Comparison of ENCODE assay signal across 28 mouse cellular contexts in the genomic region with DNA sequence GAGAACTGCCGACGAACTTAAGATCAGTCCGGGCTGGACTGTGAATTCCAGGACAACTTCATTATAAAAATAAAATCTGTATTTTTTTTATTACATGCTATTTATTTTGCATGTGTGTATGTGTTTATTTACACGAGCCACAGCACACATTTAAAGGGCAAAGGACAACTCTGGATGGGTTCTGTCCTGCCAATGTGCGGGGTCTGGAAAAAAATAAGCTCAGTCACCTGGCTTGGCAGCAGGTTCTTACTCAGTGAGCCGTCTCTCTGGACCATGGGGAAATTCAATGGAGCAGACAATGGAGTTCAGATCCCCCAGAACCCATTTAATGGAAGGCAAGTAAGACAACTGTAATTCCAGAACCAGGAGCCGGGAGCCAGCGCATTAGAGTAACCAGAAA. TPM values are rescaled to one million over a fixed set of nuclear protein-coding genes. Genes with fewer than 3 reads are reported as not detected.
DNase-seq lines count a peak whose midpoint lies in the region; ATAC-seq and TF ChIP-seq lines count a peak whose summit lies in the region.
"Had no signal": no experiment of that assay in that cellular context is flagged by ENCODE, and none has a peak within 500 bp of the region (broad histone marks: within the 10 kb centered on the region; RNA-seq: fewer than 3 reads in every experiment).

No protein-coding gene starts in this region.

- no peak for TF ChIP-seq EP300 in liver, postnatal 0 days (IDR thresholded peaks at IDR 0.05; ENCODE audit: low read depth)
- no peak for TF ChIP-seq EP300 in ES-Bruce4 (IDR thresholded peaks at IDR 0.05; ENCODE audit: insufficient read depth, low read depth, low read length)
- no peak for TF ChIP-seq EP300 in liver, embryonic 14.5 days (IDR thresholded peaks at IDR 0.05; ENCODE audit: low read depth)

- H3K27ac ChIP-seq in heart, embryonic 13.5 days (replicated peaks) = no peak overlapping the region
- H3K27ac ChIP-seq in heart, embryonic 11.5 days (ENCODE audit: low read depth, low read length) = no peak overlapping the region
- H3K27ac ChIP-seq in liver, adult 2 months (replicated peaks; ENCODE audit: insufficient read depth, low read depth, low read length) = no peak overlapping the region
- no peak overlapping the region for H3K27ac ChIP-seq in liver, postnatal 0 days (ENCODE audit: low read depth)
- peak overlapping the region; percentile 65; the same call in 1 of the 2 replicates for H3K27ac ChIP-seq in ES-Bruce4 (ENCODE audit: insufficient read depth, low read length)
- H3K27ac ChIP-seq in liver, embryonic 14.5 days = no peak overlapping the region; the same call in 1 of the 2 replicates
- H3K27ac ChIP-seq in hindbrain, postnatal 0 days = no peak overlapping the region
- H3K27ac ChIP-seq: embryonic facial prominence, embryonic 10.5 days; embryonic facial prominence, embryonic 13.5 days; forebrain, embryonic 12.5 days; forebrain, embryonic 15.5 days; heart, embryonic 10.5 days; heart, embryonic 15.5 days; hindbrain, embryonic 10.5 days; hindbrain, embryonic 13.5 days had no signal

- peaks cover 62% of the 10 kb centered on the region for H3K36me3 ChIP-seq in heart, embryonic 13.5 days
- H3K36me3 ChIP-seq in heart, embryonic 11.5 days (ENCODE audit: control insufficient read depth, insufficient read depth, low read length) = peaks cover 26% of the 10 kb centered on the region
- H3K36me3 ChIP-seq in liver, adult 2 months (ENCODE audit: control insufficient read depth, insufficient read depth, low read length) = peaks cover 19% of the 10 kb centered on the region
- H3K36me3 ChIP-seq in liver, postnatal 0 days (replicated peaks; ENCODE audit: insufficient read depth, low read length) = peaks cover 69% of the 10 kb centered on the region
- H3K36me3 ChIP-seq in ES-Bruce4 (ENCODE audit: control insufficient read depth, insufficient read depth, low read length, poor library complexity, severe bottlenecking) = peaks cover 52% of the 10 kb centered on the region
- H3K36me3 ChIP-seq in liver, embryonic 14.5 days (replicated peaks; ENCODE audit: control insufficient read depth, insufficient read depth, low read depth) = peaks cover 77% of the 10 kb centered on the region
- H3K36me3 ChIP-seq in hindbrain, postnatal 0 days (ENCODE audit: insufficient read depth, low read length) = peaks cover 40% of the 10 kb centered on the region

- H3K9me3 ChIP-seq in heart, embryonic 13.5 days = no peaks in the 10 kb centered on the region
- no peaks in the 10 kb centered on the region for H3K9me3 ChIP-seq in heart, embryonic 11.5 days (replicated peaks; ENCODE audit: control insufficient read depth, low read length)
- no peaks in the 10 kb centered on the region for H3K9me3 ChIP-seq in liver, postnatal 0 days (ENCODE audit: low read length)
- no peaks in the 10 kb centered on the region for H3K9me3 ChIP-seq in ES-Bruce4 (replicated peaks; ENCODE audit: control insufficient read depth, insufficient read depth, low read length, poor library complexity, severe bottlenecking)
- no peaks in the 10 kb centered on the region for H3K9me3 ChIP-seq in liver, embryonic 14.5 days (ENCODE audit: control insufficient read depth, low read length)
- no peaks in the 10 kb centered on the region for H3K9me3 ChIP-seq in hindbrain, postnatal 0 days (ENCODE audit: low read length)
- H3K9me3 ChIP-seq: embryonic facial prominence, embryonic 10.5 days; embryonic facial prominence, embryonic 13.5 days; forebrain, embryonic 12.5 days; forebrain, embryonic 15.5 days; heart, embryonic 10.5 days; heart, embryonic 15.5 days; hindbrain, embryonic 10.5 days; hindbrain, embryonic 13.5 days had no signal

- no peak overlapping the region for H3K9ac ChIP-seq in heart, embryonic 13.5 days
- H3K9ac ChIP-seq in heart, embryonic 11.5 days (ENCODE audit: low read depth, low read length) = no peak overlapping the region
- H3K9ac ChIP-seq in liver, adult 2 months (ENCODE audit: low read depth, low read length) = no peak overlapping the region
- no peak overlapping the region for H3K9ac ChIP-seq in liver, postnatal 0 days (replicated peaks)
- H3K9ac ChIP-seq in ES-Bruce4 (ENCODE audit: low read depth, poor library complexity, severe bottlenecking) = peak overlapping the region; percentile 28; the same call in 1 of the 2 replicates
- H3K9ac ChIP-seq in liver, embryonic 14.5 days (replicated peaks) = no peak overlapping the region
- no peak overlapping the region for H3K9ac ChIP-seq in hindbrain, postnatal 0 days (replicated peaks; ENCODE audit: low read length)
- H3K9ac ChIP-seq: embryonic facial prominence, embryonic 13.5 days; forebrain, embryonic 12.5 days; forebrain, embryonic 15.5 days; heart, embryonic 15.5 days; hindbrain, embryonic 13.5 days had no signal

- no peak for TF ChIP-seq CTCF in liver, adult 2 months (IDR thresholded peaks at IDR 0.05; ENCODE audit: low read depth, low read length)
- no peak for TF ChIP-seq CTCF in liver, postnatal 0 days (IDR thresholded peaks at IDR 0.05; ENCODE audit: low read depth)
- TF ChIP-seq CTCF in ES-Bruce4 (IDR thresholded peaks at IDR 0.05; ENCODE audit: low read depth, low read length) = no peak
- TF ChIP-seq CTCF in liver, embryonic 14.5 days (IDR thresholded peaks at IDR 0.05; ENCODE audit: low read depth) = no peak
- no peak for TF ChIP-seq CTCF in hindbrain, postnatal 0 days (IDR thresholded peaks at IDR 0.05; ENCODE audit: low read depth)

- no peak for ATAC-seq in heart, embryonic 13.5 days (ENCODE audit: extremely low read depth, insufficient number of reproducible peaks, low FRiP score, low TSS enrichment)
- ATAC-seq in heart, embryonic 11.5 days (replicated peaks; ENCODE audit: insufficient number of reproducible peaks, low FRiP score, low TSS enrichment) = no peak
- no peak for ATAC-seq in liver, postnatal 0 days
- no peak for ATAC-seq in liver, embryonic 14.5 days (ENCODE audit: insufficient read depth)
- ATAC-seq in hindbrain, postnatal 0 days = no peak
- ATAC-seq: forebrain, embryonic 15.5 days; hindbrain, embryonic 16.5 days had no signal

- H3K79me2 ChIP-seq in liver, adult 2 months (ENCODE audit: control insufficient read depth, insufficient read depth, low read length) = peaks cover 32% of the 10 kb centered on the region

- no peak overlapping the region for H3K4me3 ChIP-seq in heart, embryonic 13.5 days
- H3K4me3 ChIP-seq in heart, embryonic 11.5 days (ENCODE audit: low read depth, low read length) = no peak overlapping the region
- no peak overlapping the region for H3K4me3 ChIP-seq in liver, adult 2 months (ENCODE audit: insufficient read depth, low read depth, low read length)
- no peak overlapping the region for H3K4me3 ChIP-seq in liver, postnatal 0 days (ENCODE audit: low read depth, low read length)
- H3K4me3 ChIP-seq in ES-Bruce4 (ENCODE audit: low read depth, low read length) = no peak overlapping the region
- no peak overlapping the region for H3K4me3 ChIP-seq in liver, embryonic 14.5 days (ENCODE audit: insufficient read depth in 1 of 2, low read depth in 2 of 2, low read length in 2 of 2)
- no peak overlapping the region for H3K4me3 ChIP-seq in hindbrain, postnatal 0 days (ENCODE audit: low read length)
- H3K4me3 ChIP-seq: embryonic facial prominence, embryonic 10.5 days; embryonic facial prominence, embryonic 13.5 days; erythroblast, embryonic 14.5 days; forebrain, embryonic 12.5 days; forebrain, embryonic 15.5 days; heart, embryonic 10.5 days; heart, embryonic 15.5 days; hindbrain, embryonic 10.5 days; hindbrain, embryonic 13.5 days had no signal

- peak overlapping the region; percentile 8; the same call in 1 of the 2 replicates for H3K4me2 ChIP-seq in heart, embryonic 13.5 days
- no peak overlapping the region for H3K4me2 ChIP-seq in heart, embryonic 11.5 days
- no peak overlapping the region for H3K4me2 ChIP-seq in liver, postnatal 0 days (ENCODE audit: low read depth, low read length)
- peak overlapping the region; percentile 11; the same call in 1 of the 2 replicates for H3K4me2 ChIP-seq in liver, embryonic 14.5 days (ENCODE audit: low read depth)
- H3K4me2 ChIP-seq in hindbrain, postnatal 0 days (ENCODE audit: low read depth, low read length) = no peak overlapping the region
- H3K4me2 ChIP-seq: embryonic facial prominence, embryonic 13.5 days; forebrain, embryonic 12.5 days; forebrain, embryonic 15.5 days; heart, embryonic 15.5 days; hindbrain, embryonic 13.5 days had no signal

- H3K4me1 ChIP-seq in heart, embryonic 13.5 days = peaks cover 19% of the 10 kb centered on the region
- peaks cover 5% of the 10 kb centered on the region for H3K4me1 ChIP-seq in heart, embryonic 11.5 days (ENCODE audit: control insufficient read depth, insufficient read depth, low read length)
- H3K4me1 ChIP-seq in liver, adult 2 months (ENCODE audit: control insufficient read depth, insufficient read depth, low read length) = peaks cover 9% of the 10 kb centered on the region
- H3K4me1 ChIP-seq in liver, postnatal 0 days (ENCODE audit: insufficient read depth) = peaks cover 23% of the 10 kb centered on the region
- H3K4me1 ChIP-seq in ES-Bruce4 (ENCODE audit: control insufficient read depth, insufficient read depth, low read length) = peaks cover under 1% of the 10 kb centered on the region
- peaks cover 28 to 35% of the 10 kb centered on the region in 2 experiments for H3K4me1 ChIP-seq in liver, embryonic 14.5 days (replicated peaks; ENCODE audit: control insufficient read depth in 2 of 2, insufficient read depth in 2 of 2, low read length in 1 of 2)
- H3K4me1 ChIP-seq in hindbrain, postnatal 0 days (ENCODE audit: insufficient read depth, low read length) = no peaks in the 10 kb centered on the region

- 89% methylated on average over 8 of the region's 8 CpGs for WGBS in heart, embryonic 13.5 days
- WGBS in heart, embryonic 11.5 days (ENCODE audit: insufficient replicate concordance) = 89% methylated on average over 8 of the region's 8 CpGs
- 40% methylated on average over 8 of the region's 8 CpGs for WGBS in liver, adult 2 months
- 82% methylated on average over 8 of the region's 8 CpGs for WGBS in liver, postnatal 0 days (ENCODE audit: insufficient replicate concordance)
- 89% methylated on average over 8 of the region's 8 CpGs for WGBS in liver, embryonic 14.5 days (ENCODE audit: insufficient replicate concordance)
- WGBS in hindbrain, postnatal 0 days = 76% methylated on average over 8 of the region's 8 CpGs

- DNase-seq in liver, adult 2 months (ENCODE audit: extremely low read depth, low read depth, low spot score) = peak; percentile 71
- no peak for DNase-seq in liver, postnatal 0 days
- no peak for DNase-seq in liver, embryonic 14.5 days (ENCODE audit: low read depth in 3 of 3, low spot score in 3 of 3)
- no peak for DNase-seq in hindbrain, postnatal 0 days (ENCODE audit: low spot score)
- DNase-seq: adrenal gland, adult 8-10 months; adrenal gland, postnatal 25 days; cerebellum, adult 11-12 months; cerebellum, adult 8-10 months; cerebellum, postnatal 10 days; cerebellum, postnatal 36 days; embryo, embryonic 11 days; gastrocnemius, postnatal 14 days; heart, adult 18-20 months; heart, postnatal 10 days; heart, postnatal 36 days had no signal

- no peaks in the 10 kb centered on the region for H3K27me3 ChIP-seq in heart, embryonic 13.5 days (replicated peaks)
- H3K27me3 ChIP-seq in heart, embryonic 11.5 days (ENCODE audit: control insufficient read depth, insufficient read depth, low read length) = no peaks in the 10 kb centered on the region
- no peaks in the 10 kb centered on the region for H3K27me3 ChIP-seq in liver, adult 2 months (ENCODE audit: control insufficient read depth, insufficient read depth, low read length)
- H3K27me3 ChIP-seq in liver, postnatal 0 days (ENCODE audit: insufficient read depth, low read length) = no peaks in the 10 kb centered on the region
- no peaks in the 10 kb centered on the region for H3K27me3 ChIP-seq in ES-Bruce4 (ENCODE audit: control insufficient read depth, insufficient read depth, low read length, poor library complexity, severe bottlenecking)
- H3K27me3 ChIP-seq in liver, embryonic 14.5 days (ENCODE audit: control insufficient read depth, insufficient read depth, low read length) = no peaks in the 10 kb centered on the region
- no peaks in the 10 kb centered on the region for H3K27me3 ChIP-seq in hindbrain, postnatal 0 days (ENCODE audit: insufficient read depth, low read length)
- H3K27me3 ChIP-seq: embryonic facial prominence, embryonic 13.5 days; forebrain, embryonic 12.5 days; forebrain, embryonic 15.5 days; heart, embryonic 15.5 days; hindbrain, embryonic 13.5 days had no signal

- TF ChIP-seq POLR2A in liver, adult 2 months (IDR thresholded peaks at IDR 0.05; ENCODE audit: extremely low read depth, insufficient read depth, low read length) = no peak
- no peak for TF ChIP-seq POLR2A in ES-Bruce4 (IDR thresholded peaks at IDR 0.05; ENCODE audit: insufficient read depth, low read length)

RNA-seq across cellular contexts. Expression of a gene that starts 11.6 kb away (rescaled TPM):
- 111 and 121 TPM in 2 replicates for polyA plus RNA-seq in heart, embryonic 13.5 days (2015; fragmentation: Nextera tagmentation; extraction: Ambion mirVana)
- polyA plus RNA-seq in heart, embryonic 11.5 days (2014; fragmentation: Nextera tagmentation; extraction: Ambion mirVana) = 58.0 and 77.3 TPM in 2 replicates
- total RNA-seq in liver, adult 2 months (2014; rRNA removed) = 32.1 and 42.9 TPM in 2 replicates
- 79.2 and 81.3 TPM in 2 replicates for polyA plus RNA-seq in liver, adult 2 months (2012; rRNA removed)
- polyA plus RNA-seq in liver, postnatal 0 days (2015; fragmentation: Nextera tagmentation; extraction: Ambion mirVana) = 75.4 and 78.4 TPM in 2 replicates
- 180 and 185 TPM in 2 replicates for polyA plus RNA-seq in ES-Bruce4 (2011; ENCODE audit: insufficient read depth, insufficient read length, low read depth, missing spikeins)
- 84.1 and 97.0 TPM in 2 replicates for polyA plus RNA-seq in liver, embryonic 14.5 days (2012; rRNA removed)
- 60.2 and 68.3 TPM in 2 replicates for polyA plus RNA-seq in liver, embryonic 14.5 days (2014; fragmentation: Nextera tagmentation; extraction: Ambion mirVana)
- total RNA-seq in hindbrain, postnatal 0 days (2014; rRNA removed) = 108 and 112 TPM in 2 replicates
- 141 and 145 TPM in 2 replicates for polyA plus RNA-seq in hindbrain, postnatal 0 days (2015; fragmentation: Nextera tagmentation; extraction: Ambion mirVana)

RNA-seq across cellular contexts. Expression of a gene that starts 18.3 kb away (rescaled TPM):
- polyA plus RNA-seq in heart, embryonic 13.5 days (2015; fragmentation: Nextera tagmentation; extraction: Ambion mirVana) = 67.1 and 70.2 TPM in 2 replicates
- 79.6 and 81.8 TPM in 2 replicates for polyA plus RNA-seq in heart, embryonic 11.5 days (2014; fragmentation: Nextera tagmentation; extraction: Ambion mirVana)
- 20.7 and 24.6 TPM in 2 replicates for total RNA-seq in liver, adult 2 months (2014; rRNA removed)
- 13.7 and 13.9 TPM in 2 replicates for polyA plus RNA-seq in liver, adult 2 months (2012; rRNA removed)
- polyA plus RNA-seq in liver, postnatal 0 days (2015; fragmentation: Nextera tagmentation; extraction: Ambion mirVana) = 19.5 and 19.6 TPM in 2 replicates
- polyA plus RNA-seq in ES-Bruce4 (2011; ENCODE audit: insufficient read depth, insufficient read length, low read depth, missing spikeins) = 28.3 and 35.9 TPM in 2 replicates
- 8.2 and 10.3 TPM in 2 replicates for polyA plus RNA-seq in liver, embryonic 14.5 days (2012; rRNA removed)
- polyA plus RNA-seq in liver, embryonic 14.5 days (2014; fragmentation: Nextera tagmentation; extraction: Ambion mirVana) = 28.4 and 28.7 TPM in 2 replicates
- 30.5 and 31.4 TPM in 2 replicates for total RNA-seq in hindbrain, postnatal 0 days (2014; rRNA removed)
- 47.1 and 47.5 TPM in 2 replicates for polyA plus RNA-seq in hindbrain, postnatal 0 days (2015; fragmentation: Nextera tagmentation; extraction: Ambion mirVana)

RNA-seq across cellular contexts. Expression of a gene that starts 25.5 kb away (rescaled TPM):
- polyA plus RNA-seq in heart, embryonic 13.5 days (2015; fragmentation: Nextera tagmentation; extraction: Ambion mirVana) = 63.6 and 73.0 TPM in 2 replicates
- 86.9 and 90.6 TPM in 2 replicates for polyA plus RNA-seq in heart, embryonic 11.5 days (2014; fragmentation: Nextera tagmentation; extraction: Ambion mirVana)
- 56.2 and 59.2 TPM in 2 replicates for total RNA-seq in liver, adult 2 months (2014; rRNA removed)
- polyA plus RNA-seq in liver, adult 2 months (2012; rRNA removed) = 70.3 and 91.0 TPM in 2 replicates
- polyA plus RNA-seq in liver, postnatal 0 days (2015; fragmentation: Nextera tagmentation; extraction: Ambion mirVana) = 58.7 and 61.8 TPM in 2 replicates
- polyA plus RNA-seq in ES-Bruce4 (2011; ENCODE audit: insufficient read depth, insufficient read length, low read depth, missing spikeins) = 76.1 and 79.9 TPM in 2 replicates
- polyA plus RNA-seq in liver, embryonic 14.5 days (2012; rRNA removed) = 45.0 and 55.2 TPM in 2 replicates
- polyA plus RNA-seq in liver, embryonic 14.5 days (2014; fragmentation: Nextera tagmentation; extraction: Ambion mirVana) = 95.5 and 106 TPM in 2 replicates
- total RNA-seq in hindbrain, postnatal 0 days (2014; rRNA removed) = 28.8 and 55.6 TPM in 2 replicates
- polyA plus RNA-seq in hindbrain, postnatal 0 days (2015; fragmentation: Nextera tagmentation; extraction: Ambion mirVana) = 99.1 and 99.3 TPM in 2 replicates

RNA-seq across cellular contexts. Expression of a gene that starts 39.7 kb away (rescaled TPM):
- 1,196 and 1,415 TPM in 2 replicates for polyA plus RNA-seq in heart, embryonic 13.5 days (2015; fragmentation: Nextera tagmentation; extraction: Ambion mirVana)
- 1,523 and 1,540 TPM in 2 replicates for polyA plus RNA-seq in heart, embryonic 11.5 days (2014; fragmentation: Nextera tagmentation; extraction: Ambion mirVana)
- total RNA-seq in liver, adult 2 months (2014; rRNA removed) = 13.1 and 24.1 TPM in 2 replicates
- polyA plus RNA-seq in liver, adult 2 months (2012; rRNA removed) = 24.3 and 25.8 TPM in 2 replicates
- polyA plus RNA-seq in liver, postnatal 0 days (2015; fragmentation: Nextera tagmentation; extraction: Ambion mirVana) = 388 and 399 TPM in 2 replicates
- 556 and 609 TPM in 2 replicates for polyA plus RNA-seq in ES-Bruce4 (2011; ENCODE audit: insufficient read depth, insufficient read length, low read depth, missing spikeins)
- 63.0 and 152 TPM in 2 replicates for polyA plus RNA-seq in liver, embryonic 14.5 days (2012; rRNA removed)
- 636 and 642 TPM in 2 replicates for polyA plus RNA-seq in liver, embryonic 14.5 days (2014; fragmentation: Nextera tagmentation; extraction: Ambion mirVana)
- 184 and 239 TPM in 2 replicates for total RNA-seq in hindbrain, postnatal 0 days (2014; rRNA removed)
- polyA plus RNA-seq in hindbrain, postnatal 0 days (2015; fragmentation: Nextera tagmentation; extraction: Ambion mirVana) = 1,016 and 1,030 TPM in 2 replicates

Comparison
In these comparisons a context has a peak if more than half of its experiments do, and no peak if none do; other contexts are left out.
1. H3K4me2 ChIP-seq: peak in heart, embryonic 13.5 days (single experiment) and liver, embryonic 14.5 days (single experiment); none in heart, embryonic 11.5 days (single experiment), liver, postnatal 0 days (single experiment) and hindbrain, postnatal 0 days (single experiment).